Mouse (Mus musculus): ENCODE measurements around the gene Gnb3.

DNA sequence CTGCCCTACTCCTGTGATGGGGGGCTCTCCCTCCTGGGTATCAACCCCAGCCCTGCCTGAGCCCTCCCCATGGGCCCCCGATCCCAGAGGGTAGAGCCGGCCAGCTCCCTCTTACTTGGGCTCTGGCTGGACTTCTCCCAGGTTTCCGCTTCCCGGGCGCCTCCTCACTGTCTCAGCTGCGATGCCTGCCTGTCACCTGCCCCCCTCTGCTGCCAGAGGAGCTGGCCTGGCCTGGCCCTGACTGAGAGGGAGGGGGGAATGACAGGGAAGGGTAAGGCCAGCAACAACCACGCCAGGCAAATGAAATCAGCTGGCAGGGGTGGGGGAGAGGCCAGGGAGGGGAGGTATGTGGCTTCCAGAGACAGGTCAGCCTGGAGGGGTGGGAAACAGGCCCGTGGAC, 270 bp downstream of the Gnb3 start:
- TF ChIP-seq POLR2A (IDR thresholded peaks at IDR 0.05; ENCODE audit: low read depth, low read length) (no peak), CTCF (conservative IDR thresholded peaks at IDR 0.05; ENCODE audit: insufficient read depth, insufficient read length, low read depth, low read length) (no peak)

Data from kidney, adult 2 months (tissue).